Mouse (Mus musculus): ENCODE results near the gene Adipoq.

- TF ChIP-seq POLR2A (IDR thresholded peaks at IDR 0.05; ENCODE audit: low read depth, low read length) (no peak), CTCF (conservative IDR thresholded peaks at IDR 0.05; ENCODE audit: insufficient read depth, insufficient read length, low read depth, low read length) (no peak)
Observed at GRCm38 (mm10) chr16:23136406-23136970, 9.8 kb upstream of the Adipoq start.

Measured in kidney, adult 2 months (tissue).